Mouse (Mus musculus) bone marrow macrophage, adult 2 months (primary cell): ENCODE measurements around the gene Tnfsf12.

Source experiments
- CTCF ChIP-seq: IDR thresholded peaks from 2 replicates; pipeline ENCODE4 v1.5.1; 2012; ENCODE audit warnings: low read depth, mild to moderate bottlenecking, low read length, moderate library complexity
- POLR2A ChIP-seq: IDR thresholded peaks from 2 replicates; pipeline ENCODE4 v1.6.1; 2012; ENCODE audit warnings: mild to moderate bottlenecking, low read depth, low read length, borderline replicate concordance

GRCm38 (mm10) chr11:69693421-69693965 lies 2.2 kb downstream of the Tnfsf12 start:
- no peak for TF ChIP-seq CTCF
- no peak for TF ChIP-seq POLR2A
